Mouse (Mus musculus) yolk sac, embryonic 10.5 days (tissue): Measurements from ENCODE around the gene Thsd4.

Source experiments
- DNase-seq: peaks from one replicate; pipeline ENCODE4 v3.0.0-alpha.2; 2017; ENCODE audit warnings: low spot score

Gene Thsd4

GRCm38 (mm10) chr9:60071620-60072263, 450.1 kb downstream of the Thsd4 start:
- no peak for DNase-seq

DNA sequence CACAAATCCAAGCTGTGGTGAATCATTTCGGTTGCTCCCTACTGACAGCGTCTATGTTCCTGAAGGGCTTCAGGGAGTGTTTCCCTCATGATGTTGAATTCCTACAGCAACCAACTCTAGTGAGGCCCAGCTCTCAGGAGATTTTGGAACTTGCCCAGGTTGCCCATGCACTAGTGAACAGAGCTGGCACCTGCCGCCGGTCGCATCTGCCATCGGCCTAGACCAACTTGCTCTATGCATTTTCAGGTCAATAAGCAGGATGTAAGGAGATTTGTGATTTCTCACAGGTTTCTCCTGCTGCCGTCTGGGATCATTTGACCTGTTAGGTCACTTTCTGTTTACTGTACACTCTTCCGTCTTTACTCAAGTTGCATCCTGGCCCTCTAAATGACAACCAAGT, 454.6 kb downstream of the Thsd4 start:
- DNase-seq, result no peak

- DNase-seq, result no peak
Measured at GRCm38 (mm10) chr9:60065184-60065583, 456.7 kb downstream of the Thsd4 start.

- no peak for DNase-seq
Measured at GRCm38 (mm10) chr9:60063191-60063720, 458.6 kb downstream of the Thsd4 start.

DNA sequence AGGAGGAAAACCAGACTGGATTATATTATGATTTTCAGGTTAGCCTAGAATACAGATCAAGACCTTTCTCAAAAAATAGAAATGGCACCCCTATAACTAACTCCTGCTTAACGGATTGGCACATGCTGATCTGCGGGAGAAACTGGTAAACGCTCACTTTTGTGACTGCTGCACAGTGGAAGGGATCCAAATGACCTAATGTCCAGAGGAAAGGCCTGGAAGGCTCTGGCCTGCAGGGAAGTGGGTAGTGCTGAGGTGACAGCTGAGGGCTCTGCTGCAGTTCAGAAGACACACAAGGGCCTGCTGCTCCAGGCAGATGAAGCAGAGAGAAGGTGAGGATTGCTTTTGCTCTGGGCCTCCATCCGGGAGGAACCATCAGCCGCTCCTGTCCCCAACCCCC, 465.7 kb downstream of the Thsd4 start:
- no peak for DNase-seq

DNA sequence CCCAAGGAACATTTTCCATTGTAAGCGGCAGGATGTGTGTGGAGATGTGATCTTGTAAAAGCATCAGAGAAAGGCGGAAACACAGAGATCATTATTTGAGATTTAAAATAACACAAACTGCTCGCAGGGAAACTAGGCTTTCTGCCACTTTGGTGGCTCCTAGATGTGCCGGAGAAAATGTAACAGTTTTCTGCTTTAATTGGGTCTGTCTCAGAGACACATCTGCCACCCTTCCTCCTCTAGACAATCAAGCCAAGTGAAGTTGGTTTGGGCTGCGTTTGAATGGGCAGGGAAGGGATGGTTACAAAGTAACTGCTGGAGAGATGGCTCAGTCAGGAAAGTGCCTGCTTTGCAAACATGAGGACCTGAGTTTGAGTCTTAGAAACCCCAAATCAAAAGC, 466.9 kb downstream of the Thsd4 start:
- no peak for DNase-seq

GRCm38 (mm10) chr9:60053117-60053516, 468.7 kb downstream of the Thsd4 start:
- no peak for DNase-seq

GRCm38 (mm10) chr9:60052415-60052814, 469.4 kb downstream of the Thsd4 start:
- no peak for DNase-seq

DNA sequence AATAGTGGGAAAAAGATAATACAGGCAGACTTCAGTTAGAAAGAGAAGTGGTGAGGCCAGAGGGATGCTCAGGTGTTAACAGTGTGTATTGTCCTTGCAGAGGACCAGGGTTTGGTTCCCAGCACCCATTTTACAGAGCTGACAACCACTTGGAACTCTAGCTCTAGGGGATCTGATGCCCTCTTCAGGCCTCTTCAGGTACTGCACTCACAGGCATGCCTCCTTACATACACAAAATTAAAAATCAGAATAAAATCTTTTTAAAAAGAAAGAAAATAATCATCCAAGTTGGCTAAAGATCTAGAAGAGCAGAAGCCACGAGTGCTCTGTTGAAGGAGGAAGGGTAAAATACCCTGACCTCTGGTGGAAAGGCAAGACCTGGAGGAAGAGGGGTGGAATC, 478.7 kb downstream of the Thsd4 start:
- no peak for DNase-seq

DNA sequence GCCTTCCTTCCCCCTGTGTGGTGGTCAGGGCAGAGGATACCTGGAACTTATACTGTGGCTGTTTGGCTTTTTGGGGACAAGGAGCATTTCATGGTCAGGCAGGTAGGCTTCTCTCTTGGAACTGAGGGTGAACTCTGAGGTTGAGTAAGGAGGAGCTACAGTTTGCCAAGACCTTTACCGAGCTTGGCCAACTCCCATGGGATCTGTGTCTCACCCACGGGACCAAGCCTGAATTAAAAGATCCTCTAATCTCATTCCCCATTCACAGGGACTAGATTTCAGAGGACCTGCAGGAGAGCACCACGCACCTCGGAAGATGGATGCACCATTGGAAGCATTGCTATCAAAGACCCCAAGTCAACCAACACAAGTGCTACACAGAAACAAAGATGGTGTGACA, 487.0 kb downstream of the Thsd4 start:
- DNase-seq, result no peak

GRCm38 (mm10) chr9:60027234-60027633, 494.6 kb downstream of the Thsd4 start:
- DNase-seq, result no peak

- DNase-seq, result no peak
Measured at GRCm38 (mm10) chr9:60026795-60027194, 495.1 kb downstream of the Thsd4 start.

DNA sequence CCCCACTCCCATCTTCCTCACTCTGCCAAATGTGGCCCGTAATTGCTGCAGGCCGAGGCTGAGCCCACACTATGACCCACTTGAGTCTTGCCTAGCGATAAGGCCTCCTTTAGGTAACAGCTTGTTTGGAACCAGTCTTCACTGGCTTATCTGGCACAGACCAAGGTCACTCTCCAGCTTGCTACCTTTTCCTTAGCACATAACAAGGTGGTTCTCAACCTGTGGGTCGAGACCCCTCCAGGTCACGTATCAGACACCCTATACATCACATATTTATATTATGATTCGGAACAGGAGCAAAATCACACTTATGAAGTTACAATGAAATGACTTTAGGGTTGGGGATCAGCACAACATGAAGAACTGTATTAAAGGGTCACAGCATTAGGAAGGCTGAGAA, 495.9 kb downstream of the Thsd4 start:
- DNase-seq, result no peak

DNA sequence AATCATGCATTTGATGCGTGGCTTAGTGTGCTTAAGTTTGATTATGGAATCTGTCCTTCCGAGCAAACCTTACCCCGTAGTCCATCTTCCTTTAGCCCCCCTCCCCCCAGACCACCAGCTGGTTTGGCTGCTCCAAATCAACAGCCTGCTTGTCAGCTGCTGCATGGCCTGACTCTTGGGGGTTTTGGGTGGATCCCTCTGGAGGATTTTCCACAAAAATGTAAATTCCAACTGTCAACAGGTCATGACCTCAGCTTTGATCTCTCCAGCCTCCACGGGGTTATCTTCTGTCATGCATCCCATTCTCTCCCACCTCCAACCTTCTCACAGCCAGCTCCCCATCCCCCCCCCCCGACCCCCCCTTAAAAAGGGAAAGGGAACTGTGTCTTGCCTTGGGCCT, 496.9 kb downstream of the Thsd4 start:
- DNase-seq, result peak; percentile 56

DNA sequence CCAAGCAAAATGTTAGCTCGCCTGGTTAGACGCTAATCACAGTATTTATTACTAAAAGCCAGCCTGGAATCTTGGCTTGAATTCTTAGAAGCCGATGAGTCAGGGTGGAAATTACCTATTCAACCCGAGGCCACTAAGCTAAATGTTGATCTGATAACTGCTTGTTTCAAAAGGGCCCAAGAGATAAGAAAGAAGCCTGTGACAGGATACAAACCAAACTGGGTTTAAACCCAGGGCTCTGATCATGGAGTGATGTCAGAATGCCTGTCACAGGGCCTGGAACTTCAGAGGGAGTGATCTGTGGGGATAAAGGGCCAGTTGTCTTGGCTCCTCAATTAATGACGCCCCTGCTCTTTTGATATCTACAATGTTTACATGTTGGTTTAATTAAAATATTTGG, 497.3 kb downstream of the Thsd4 start:
- DNase-seq, result peak; percentile 14

- no peak for DNase-seq
Measured at GRCm38 (mm10) chr9:60022331-60022730, 499.5 kb downstream of the Thsd4 start.

GRCm38 (mm10) chr9:60020444-60020843, 501.4 kb downstream of the Thsd4 start:
- DNase-seq, result no peak

DNA sequence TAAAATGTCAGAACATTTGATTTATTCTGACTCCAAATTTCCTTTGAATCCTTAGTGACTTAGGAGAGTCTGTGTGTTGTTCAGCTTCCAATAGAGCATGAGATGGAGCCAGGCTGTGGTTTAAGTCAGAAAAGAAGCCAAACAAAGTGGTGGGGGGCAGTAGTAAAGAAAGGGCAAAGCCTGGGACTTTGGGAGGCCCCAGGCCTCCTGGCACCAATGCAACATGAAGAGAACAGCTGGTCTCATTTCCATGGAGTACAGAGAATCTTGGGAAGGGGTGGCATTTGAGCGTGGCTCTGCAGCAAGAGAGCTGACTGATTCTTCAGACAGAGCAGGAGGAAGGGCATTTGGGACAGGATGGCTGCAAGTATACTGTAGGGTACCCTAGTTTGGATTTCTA, 511.6 kb downstream of the Thsd4 start:
- DNase-seq, result no peak

DNA sequence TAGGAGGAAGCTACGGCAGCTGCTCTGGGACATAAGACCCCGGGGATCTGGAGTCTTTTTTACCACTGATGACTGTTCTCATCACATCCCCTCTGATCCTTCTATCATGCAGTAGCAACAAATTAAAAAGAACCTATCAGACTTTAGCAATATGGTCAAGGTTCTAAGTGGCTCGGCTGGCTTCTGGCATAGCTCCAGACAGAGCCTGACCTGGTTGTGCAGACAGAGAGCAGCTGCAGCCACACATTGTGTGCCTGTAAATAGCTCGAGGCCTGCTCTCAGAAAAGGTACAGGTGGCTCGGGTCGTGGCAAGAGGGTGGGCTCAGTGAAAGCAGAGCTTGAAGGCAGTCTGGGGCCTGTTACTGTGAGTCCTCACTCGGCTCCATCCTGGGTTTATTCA, 512.9 kb downstream of the Thsd4 start:
- no peak for DNase-seq

DNA sequence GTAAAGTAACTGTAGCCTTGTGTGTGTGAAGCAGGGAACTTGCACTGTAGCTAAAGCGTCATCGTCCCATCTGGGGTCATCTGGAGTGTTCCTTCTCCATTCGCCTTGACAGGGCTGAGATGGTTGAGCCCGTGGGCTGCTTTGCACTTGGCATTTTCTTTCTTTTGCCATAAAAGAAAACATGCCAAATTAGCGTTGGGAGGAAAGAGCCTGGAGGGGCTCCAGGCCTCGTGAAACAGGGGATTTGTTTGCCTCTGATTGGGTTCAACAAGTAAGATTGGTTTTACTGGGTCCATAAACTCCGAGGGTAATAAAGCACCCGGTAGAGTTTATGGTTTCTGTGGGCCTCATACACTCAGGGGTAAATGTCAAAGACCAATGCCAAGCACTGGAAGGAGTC, 519.5 kb downstream of the Thsd4 start:
- no peak for DNase-seq

DNA sequence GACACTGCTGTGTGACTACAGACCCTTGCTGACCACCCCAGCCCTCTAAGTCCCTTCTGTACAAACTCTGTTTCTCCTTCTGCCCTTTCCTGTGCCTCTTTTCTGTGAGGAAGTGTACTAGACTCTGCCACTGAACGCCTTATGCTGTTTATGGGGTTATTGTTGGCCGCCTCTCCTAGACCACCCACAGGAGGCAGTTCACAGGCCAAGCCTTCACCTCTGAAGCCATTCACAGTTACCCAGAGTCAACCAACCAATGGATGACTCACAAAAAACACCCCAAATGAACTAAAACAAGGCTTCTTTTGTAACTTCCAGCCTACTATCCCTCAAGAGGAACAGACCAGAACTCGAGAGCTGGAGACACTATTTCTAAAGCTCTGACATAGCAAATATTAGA, 520.4 kb downstream of the Thsd4 start:
- no peak for DNase-seq

DNA sequence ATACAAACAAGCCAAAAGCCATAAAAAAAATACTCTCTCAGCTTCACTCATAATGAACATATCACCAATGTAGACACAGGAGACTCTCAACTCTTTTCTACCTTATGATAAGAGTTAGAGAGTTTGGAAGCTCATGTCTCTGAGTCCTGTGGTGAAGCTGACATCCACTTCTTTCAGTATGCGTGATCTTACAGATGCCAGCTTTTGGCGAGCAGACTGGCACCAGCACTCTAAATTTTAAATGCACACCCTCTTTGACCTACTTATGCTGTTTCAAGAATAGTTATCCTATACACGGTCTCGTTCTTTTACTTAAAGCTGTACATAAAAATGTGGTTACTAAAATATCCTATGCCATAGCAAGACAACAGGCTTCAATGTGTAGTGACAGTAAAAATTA, 524.1 kb downstream of the Thsd4 start:
- no peak for DNase-seq

DNA sequence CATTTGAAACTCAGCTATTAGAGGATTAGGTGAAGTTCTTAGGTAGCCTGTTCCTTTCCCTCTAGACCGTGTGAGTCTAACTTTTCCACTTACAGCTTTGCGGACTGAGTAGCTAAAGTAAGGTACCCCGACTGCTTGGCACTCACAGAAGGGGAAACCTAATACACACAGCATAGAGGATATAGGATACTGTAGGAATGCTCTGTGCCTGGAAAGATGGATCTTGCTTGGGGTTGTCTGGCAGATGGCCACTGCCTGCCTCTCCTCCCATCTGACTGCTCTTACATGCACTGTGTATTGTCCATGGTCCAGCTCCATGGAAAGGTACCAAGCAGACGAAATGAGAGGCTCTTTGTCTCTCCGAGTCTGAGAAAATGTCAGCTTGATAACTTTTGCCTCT, 530.4 kb downstream of the Thsd4 start:
- DNase-seq, result no peak

- DNase-seq, result peak; percentile 16
Measured at GRCm38 (mm10) chr9:59989864-59990263, 532.0 kb downstream of the Thsd4 start.
